ENCODE assay signal across 7 mouse cellular contexts in genomic region chr13:100863914-100864313, GRCm38 (mm10). TPM values are rescaled to one million over a fixed set of nuclear protein-coding genes. Genes with fewer than 3 reads are reported as not detected.
DNase-seq lines count a peak whose midpoint lies in the region; ATAC-seq and TF ChIP-seq lines count a peak whose summit lies in the region.
"Not testable (repeated sequence)": the region's sequence is repeated elsewhere in the genome, so short reads cannot be mapped to it uniquely, and the experiment has no call there.

No protein-coding gene starts in this region.

- peak overlapping the region; percentile 73 for H3K27ac ChIP-seq in MEL (ENCODE audit: control insufficient read depth, low read depth, low read length)
- peak overlapping the region; percentile 40 for H3K27ac ChIP-seq in liver, embryonic 11.5 days (ENCODE audit: low read depth, low read length)
- peak overlapping the region; percentile 87 for H3K27ac ChIP-seq in liver, embryonic 13.5 days
- peak overlapping the region; percentile 76 for H3K27ac ChIP-seq in liver, embryonic 15.5 days (replicated peaks)
- peak overlapping the region; percentile 8; the same call in 1 of the 2 replicates for H3K27ac ChIP-seq in liver, postnatal 0 days (ENCODE audit: low read depth)

- not testable (repeated sequence) for H3K4me3 ChIP-seq in MEL (ENCODE audit: control insufficient read depth in 1 of 2, insufficient read depth in 1 of 2, low read depth in 2 of 2, low read length in 2 of 2); liver, embryonic 11.5 days (ENCODE audit: low read depth, low read length); liver, postnatal 0 days (ENCODE audit: low read depth, low read length)
- H3K4me3 ChIP-seq in erythroblast, embryonic 14.5 days (replicated peaks) = peak overlapping the region; percentile 47
- peak overlapping the region; percentile 50 for H3K4me3 ChIP-seq in liver, embryonic 13.5 days (replicated peaks)
- peak overlapping the region; percentile 43 for H3K4me3 ChIP-seq in liver, embryonic 15.5 days (replicated peaks)

- H3K36me3 ChIP-seq in MEL (ENCODE audit: control insufficient read depth in 1 of 2, insufficient read depth in 2 of 2, low read length in 2 of 2) = peaks cover 0 to 43% of the 10 kb centered on the region in 2 experiments; a peak in 2 of 4 replicates
- H3K36me3 ChIP-seq in erythroblast, embryonic 14.5 days (ENCODE audit: control insufficient read depth) = peaks cover 20% of the 10 kb centered on the region
- not testable (repeated sequence) for H3K36me3 ChIP-seq in liver, embryonic 11.5 days (ENCODE audit: control insufficient read depth, insufficient read depth, low read length); liver, embryonic 13.5 days; liver, embryonic 15.5 days (replicated peaks); liver, postnatal 0 days (replicated peaks; ENCODE audit: insufficient read depth, low read length)

- not testable (repeated sequence) for TF ChIP-seq POLR2A in MEL (IDR thresholded peaks at IDR 0.05; ENCODE audit: control insufficient read depth in 1 of 2, insufficient read depth in 1 of 2, low read depth in 1 of 2, low read length in 2 of 2, poor library complexity in 1 of 2)

- not testable (repeated sequence) for H3K9ac ChIP-seq in MEL (ENCODE audit: control insufficient read depth, low read depth, low read length, poor library complexity, severe bottlenecking); liver, embryonic 11.5 days (ENCODE audit: low read depth, low read length); liver, embryonic 15.5 days; liver, postnatal 0 days (replicated peaks)
- peak overlapping the region; percentile 66; the same call in 1 of the 2 replicates for H3K9ac ChIP-seq in liver, embryonic 13.5 days

- not testable (repeated sequence) for H3K79me2 ChIP-seq in MEL (ENCODE audit: control insufficient read depth, insufficient read depth, low read length, poor library complexity)

- H3K4me2 ChIP-seq in liver, embryonic 11.5 days; liver, postnatal 0 days (ENCODE audit: low read depth, low read length): not testable (repeated sequence)
- peak overlapping the region; percentile 68 for H3K4me2 ChIP-seq in liver, embryonic 13.5 days
- H3K4me2 ChIP-seq in liver, embryonic 15.5 days = peak overlapping the region; percentile 61

- 50% methylated on average over 1 of the region's 1 CpGs for WGBS in liver, embryonic 11.5 days
- WGBS in liver, embryonic 13.5 days (ENCODE audit: insufficient replicate concordance) = 16% methylated on average over 1 of the region's 1 CpGs
- WGBS in liver, embryonic 15.5 days (ENCODE audit: insufficient replicate concordance) = 24% methylated on average over 1 of the region's 1 CpGs
- WGBS in liver, postnatal 0 days (ENCODE audit: insufficient replicate concordance) = 50% methylated on average over 1 of the region's 1 CpGs

- TF ChIP-seq CTCF in MEL (IDR thresholded peaks at IDR 0.05 in 2 of 3, conservative IDR thresholded peaks at IDR 0.05 in 1 of 3; ENCODE audit: control insufficient read depth in 1 of 3, insufficient read depth in 1 of 3, low read depth in 2 of 3, low read length in 3 of 3, poor library complexity in 1 of 3, severe bottlenecking in 1 of 3); liver, postnatal 0 days (IDR thresholded peaks at IDR 0.05; ENCODE audit: low read depth): not testable (repeated sequence)

- not testable (repeated sequence) for H3K9me3 ChIP-seq in MEL (replicated peaks; ENCODE audit: insufficient read depth, low read length); erythroblast, embryonic 14.5 days (ENCODE audit: control insufficient read depth, low read length); liver, embryonic 11.5 days (ENCODE audit: control insufficient read depth, low read length); liver, embryonic 13.5 days (replicated peaks); liver, embryonic 15.5 days (replicated peaks); liver, postnatal 0 days (ENCODE audit: low read length)

- H3K4me1 ChIP-seq in MEL (ENCODE audit: control insufficient read depth in 1 of 2, insufficient read depth in 2 of 2, low read length in 2 of 2) = peaks cover 30 to 51% of the 10 kb centered on the region in 2 experiments
- peaks cover 82% of the 10 kb centered on the region for H3K4me1 ChIP-seq in erythroblast, embryonic 14.5 days (ENCODE audit: control insufficient read depth)
- peaks cover 23% of the 10 kb centered on the region for H3K4me1 ChIP-seq in liver, embryonic 11.5 days (replicated peaks; ENCODE audit: control insufficient read depth, insufficient read depth, low read length)
- peaks cover 79% of the 10 kb centered on the region for H3K4me1 ChIP-seq in liver, embryonic 13.5 days (replicated peaks)
- H3K4me1 ChIP-seq in liver, embryonic 15.5 days (replicated peaks) = peaks cover 68% of the 10 kb centered on the region
- H3K4me1 ChIP-seq in liver, postnatal 0 days (ENCODE audit: insufficient read depth) = peaks cover 25% of the 10 kb centered on the region

- DNase-seq in MEL (ENCODE audit: low read depth, low spot score) = peak; percentile 80
- peak; percentile 44 for DNase-seq in c-Kit-positive CD71-positive TER-119-negative erythroid progenitor cells, embryonic 14.5 days (ENCODE audit: low read depth)
- DNase-seq in liver, embryonic 11.5 days (ENCODE audit: low spot score) = not testable (repeated sequence)
- peak; percentile 49 for DNase-seq in liver, embryonic 13.5 days
- DNase-seq in liver, postnatal 0 days = peak; percentile 32

- peak; percentile 77 for ATAC-seq in liver, embryonic 11.5 days (replicated peaks; ENCODE audit: low FRiP score)
- peak; percentile 73 for ATAC-seq in liver, embryonic 13.5 days (ENCODE audit: low read depth)
- peak; percentile 66 for ATAC-seq in liver, embryonic 15.5 days (ENCODE audit: insufficient read depth)
- peak; percentile 47; the same call in 1 of the 2 replicates for ATAC-seq in liver, postnatal 0 days

- peak; percentile 72 to 83 for TF ChIP-seq EP300 in MEL (IDR thresholded peaks at IDR 0.05; ENCODE audit: low read depth in 1 of 2, low read length in 2 of 2)
- peak; percentile 42; the same call in 1 of the 2 replicates for TF ChIP-seq EP300 in liver, postnatal 0 days (IDR thresholded peaks at IDR 0.05; ENCODE audit: low read depth)

- not testable (repeated sequence) for H3K27me3 ChIP-seq in MEL (ENCODE audit: control insufficient read depth in 1 of 2, insufficient read depth in 2 of 2, low read length in 2 of 2); erythroblast, embryonic 14.5 days (ENCODE audit: control insufficient read depth); liver, embryonic 11.5 days (replicated peaks; ENCODE audit: control insufficient read depth, insufficient read depth, low read length); liver, embryonic 13.5 days; liver, embryonic 15.5 days; liver, postnatal 0 days (ENCODE audit: insufficient read depth, low read length)

- TF ChIP-seq RAD21 in MEL (IDR thresholded peaks at IDR 0.05; ENCODE audit: low read depth, low read length) = not testable (repeated sequence)

TF ChIP-seq in MEL, 35 proteins besides CTCF, POLR2A, EP300 and RAD21:
- TF ChIP-seq TCF12 (IDR thresholded peaks at IDR 0.05; ENCODE audit: low read depth, low read length) (peak; percentile 82), CHD2 (IDR thresholded peaks at IDR 0.05; ENCODE audit: low read length) (peak; percentile 23; the same call in 1 of the 2 replicates), SIN3A (IDR thresholded peaks at IDR 0.05; ENCODE audit: low read length) (peak; percentile 70), MYC (IDR thresholded peaks at IDR 0.05; ENCODE audit: low read depth, low read length) (peak; percentile 90), BHLHE40 (IDR thresholded peaks at IDR 0.05; ENCODE audit: borderline replicate concordance, low read depth, low read length) (peak; percentile 77; the same call in 1 of the 2 replicates), MAX (IDR thresholded peaks at IDR 0.05; ENCODE audit: low read length) (peak; percentile 72; the same call in 1 of the 2 replicates), MXI1 (IDR thresholded peaks at IDR 0.05; ENCODE audit: low read depth, low read length) (peak; percentile 78), MAZ (IDR thresholded peaks at IDR 0.05; ENCODE audit: low read depth, low read length) (peak; percentile 42; the same call in 1 of the 2 replicates), ETS1 (IDR thresholded peaks at IDR 0.05; ENCODE audit: low read depth, low read length) (peak; percentile 89), GATA1 (IDR thresholded peaks at IDR 0.05; ENCODE audit: low read depth, low read length) (peak; percentile 70), MYB (IDR thresholded peaks at IDR 0.05; ENCODE audit: low read depth, low read length) (peak; percentile 57)

RNA-seq across cellular contexts. Expression of gene Slc30a5, which starts 30.7 kb away (rescaled TPM):
- total RNA-seq in MEL (2012; rRNA removed) = 56.2 and 58.3 TPM in 2 replicates
- polyA plus RNA-seq in MEL (2012; ENCODE audit: insufficient read depth in 1 of 2, insufficient read length in 2 of 2, low read depth in 1 of 2, low replicate concordance in 2 of 2, missing spikeins in 1 of 2) = 10 to 100 TPM in 1 of 2 experiments, not detected in 1; 57.4 TPM
- 0.15 TPM in 2 replicates for polyA plus RNA-seq in erythroblast, embryonic 14.5 days (2012)
- 56.2 and 61.6 TPM in 2 replicates for polyA plus RNA-seq in liver, embryonic 11.5 days (2014; fragmentation: Nextera tagmentation; extraction: Ambion mirVana)
- 27.0 and 34.3 TPM in 2 replicates for polyA plus RNA-seq in liver, embryonic 13.5 days (2015; fragmentation: Nextera tagmentation; extraction: Ambion mirVana)
- polyA plus RNA-seq in liver, embryonic 15.5 days (2015; fragmentation: Nextera tagmentation; extraction: Ambion mirVana) = 25.1 and 25.5 TPM in 2 replicates
- polyA plus RNA-seq in liver, postnatal 0 days (2015; fragmentation: Nextera tagmentation; extraction: Ambion mirVana) = 18.8 and 18.9 TPM in 2 replicates

Comparison
In these comparisons a context has a peak if more than half of its experiments do, and no peak if none do; other contexts are left out.
1. H3K27ac ChIP-seq: peak in every context shown above with its lines; median percentile 87 in liver, embryonic 13.5 days; 76 in liver, embryonic 15.5 days; 73 in MEL; 40 in liver, embryonic 11.5 days; 8 in liver, postnatal 0 days.
2. RNA of gene Slc30a5, which starts 30.7 kb away (polyA plus RNA-seq): 57.4 TPM in MEL, 56.2 to 61.6 TPM in liver, embryonic 11.5 days, 27.0 to 34.3 TPM in liver, embryonic 13.5 days, 25.1 to 25.5 TPM in liver, embryonic 15.5 days and 18.8 to 18.9 TPM in liver, postnatal 0 days; 0.15 TPM in erythroblast, embryonic 14.5 days; every median in the first group is over 10 times any median in the second.
3. Peak in every context shown above with its lines, with median percentiles within 50 percentile points of each other: ATAC-seq.